Mouse (Mus musculus) small intestine, adult 2 months (tissue): Measurements from ENCODE around the gene Spata48. TPM values are rescaled to one million over a fixed set of nuclear protein-coding genes. Genes with fewer than 3 reads are reported as not detected.

Experiments
- H3K27ac ChIP-seq: fragments of 200-500 bp; 2 replicates; pipeline ENCODE4 v1.5.1; 2012; ENCODE audit warnings: low read depth, low read length, control low read depth, inconsistent platforms; ENCODE audit not compliant: insufficient read depth
- H3K27me3 ChIP-seq: fragments of 200-500 bp; 2 replicates; pipeline ENCODE4 v1.6.1; 2012; ENCODE audit warnings: mild to moderate bottlenecking, moderate library complexity, low read length, inconsistent platforms; ENCODE audit not compliant: control insufficient read depth, insufficient read depth
- H3K36me3 ChIP-seq: fragments of 200-500 bp; 2 replicates; pipeline ENCODE4 v1.6.1; 2012; ENCODE audit warnings: mild to moderate bottlenecking, low read length, control low read depth, inconsistent platforms; ENCODE audit not compliant: control insufficient read depth, insufficient read depth
- H3K4me1 ChIP-seq: fragments of 200-500 bp; 2 replicates; pipeline ENCODE4 v1.6.1; 2012; ENCODE audit warnings: low read length, inconsistent platforms, mixed read lengths; ENCODE audit not compliant: control insufficient read depth, insufficient read depth, insufficient read length
- H3K4me3 ChIP-seq: fragments of 200-500 bp; 2 replicates; pipeline ENCODE4 v1.5.1; 2012; ENCODE audit warnings: low read depth, mild to moderate bottlenecking, control low read depth, inconsistent platforms, low read length, moderate library complexity
- CTCF ChIP-seq: fragments of 200-500 bp; IDR thresholded peaks from 2 replicates; pipeline ENCODE4 v1.5.1; 2012; ENCODE audit warnings: low read depth, mild to moderate bottlenecking, control low read depth, inconsistent platforms, low read length, moderate library complexity, mixed read lengths; ENCODE audit not compliant: insufficient replicate concordance, insufficient read length; ENCODE audit errors: extremely low read depth
- POLR2A ChIP-seq: fragments of 200-500 bp; IDR thresholded peaks from 2 replicates; pipeline ENCODE4 v1.6.1; 2012; ENCODE audit warnings: low read depth, mild to moderate bottlenecking, control low read depth, inconsistent platforms, low read length, moderate library complexity
- WGBS: fragments of 180-500 bp; shearing (Covaris S2); methylation state at CpG from one replicate; pipeline ENCODE4 v1.1.7; 2018; 5-methylcytosine and 5-hydroxymethylcytosine counted together
- polyA plus RNA-seq: library from polyadenylated mRNA; depleted of rRNA; stranded (reverse); fragments of >200 nt; gene quantifications from 2 replicates; pipeline ENCODE4 v1.2.3, GENCODE M21; 2012; rRNA removed

The Spata48 gene
- not detected in 2 replicates for polyA plus RNA-seq

- TF ChIP-seq POLR2A (no peak), CTCF (peak; percentile 58)
- no peaks in the 10 kb centered on the region for H3K36me3 ChIP-seq
- peak within 1 kb of the TSS; percentile 62 for H3K4me3 ChIP-seq
- H3K27me3 ChIP-seq = no peaks in the 10 kb centered on the region
- 6% methylated on average over 66 of the region's 66 CpGs for WGBS
- H3K27ac ChIP-seq = 0 out of 2 replicates have a peak within 1 kb of the TSS, but pooled peaks have one; percentile 7
- H3K4me1 ChIP-seq = 0 out of 2 replicates have a peak, but pooled peaks cover 6% of the 10 kb centered on the region
Measured at GRCm38 (mm10) chr11:11461635-11462560, at the start of gene Spata48, which contains the start of gene Zpbp. Spata48 (plus strand) TSS chr11:11462094. Zpbp (minus strand) TSS chr11:11462408.

- WGBS = 82% methylated on average over 5 of the region's 5 CpGs
Measured at GRCm38 (mm10) chr11:11414188-11414587, 47.7 kb upstream of the Spata48 start.

DNA sequence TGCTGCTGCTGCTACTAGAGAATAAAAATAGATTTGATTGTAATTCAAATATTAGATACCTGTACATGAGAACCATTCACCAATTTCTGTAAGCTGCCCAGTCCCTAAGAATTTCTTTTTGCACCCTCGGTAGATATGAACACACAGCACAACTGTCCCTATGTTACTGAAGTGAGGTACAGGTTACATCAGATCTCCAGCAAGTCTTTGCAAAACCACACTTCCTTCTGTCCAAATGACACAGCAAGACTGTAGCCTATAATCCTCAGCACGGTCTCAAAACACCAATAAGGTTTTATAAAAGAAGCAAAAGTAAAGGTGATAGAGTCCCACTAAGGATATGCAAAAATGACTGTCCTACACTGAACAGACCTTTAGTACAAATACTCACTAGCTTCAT lies 44.5 kb upstream of the Spata48 start:
- Histone ChIP-seq H3K27ac (no peak overlapping the region), H3K4me1 (no peaks in the 10 kb centered on the region), H3K4me3 (no peak overlapping the region), H3K27me3 (no peaks in the 10 kb centered on the region), H3K36me3 (no peaks in the 10 kb centered on the region)
- WGBS = 68% methylated on average over 2 of the region's 2 CpGs
- TF ChIP-seq POLR2A (no peak), CTCF (no peak)

More at GRCm38 (mm10) chr11:11414188-11414587, 47.7 kb upstream of the Spata48 start:
- H3K27ac ChIP-seq = no peak overlapping the region
- no peaks in the 10 kb centered on the region for H3K36me3 ChIP-seq
- no peaks in the 10 kb centered on the region for H3K27me3 ChIP-seq
- H3K4me3 ChIP-seq = no peak overlapping the region
- TF ChIP-seq CTCF (no peak), POLR2A (no peak)
- H3K4me1 ChIP-seq = no peaks in the 10 kb centered on the region

- no peak for TF ChIP-seq POLR2A
- no peak for TF ChIP-seq CTCF
- Histone ChIP-seq H3K27me3 (no peaks in the 10 kb centered on the region), H3K4me3 (no peak overlapping the region), H3K36me3 (no peaks in the 10 kb centered on the region), H3K4me1 (no peaks in the 10 kb centered on the region), H3K27ac (no peak overlapping the region)
- WGBS = 38% methylated on average over 2 of the region's 2 CpGs
Measured at GRCm38 (mm10) chr11:11455037-11455436, 6.9 kb upstream of the Spata48 start.

DNA sequence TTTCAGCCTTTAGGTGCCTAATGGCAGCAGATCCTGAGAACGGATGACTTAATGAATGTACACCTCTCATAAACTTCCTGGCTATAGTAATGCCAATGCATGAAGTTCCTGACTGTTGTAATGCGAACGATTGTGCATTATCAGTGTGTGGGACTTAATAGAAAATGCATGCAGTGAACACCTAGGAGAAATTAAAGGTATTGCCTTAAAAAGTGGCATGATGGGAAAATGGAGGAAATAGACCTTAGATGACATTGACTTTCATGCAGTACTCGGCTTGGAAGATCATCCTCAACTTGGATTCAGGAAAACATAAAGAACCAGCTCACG lies 632 bp downstream of the Spata48 start:
- H3K27ac ChIP-seq = no peak overlapping the region
- 81% methylated on average over 5 of the region's 5 CpGs for WGBS

DNA sequence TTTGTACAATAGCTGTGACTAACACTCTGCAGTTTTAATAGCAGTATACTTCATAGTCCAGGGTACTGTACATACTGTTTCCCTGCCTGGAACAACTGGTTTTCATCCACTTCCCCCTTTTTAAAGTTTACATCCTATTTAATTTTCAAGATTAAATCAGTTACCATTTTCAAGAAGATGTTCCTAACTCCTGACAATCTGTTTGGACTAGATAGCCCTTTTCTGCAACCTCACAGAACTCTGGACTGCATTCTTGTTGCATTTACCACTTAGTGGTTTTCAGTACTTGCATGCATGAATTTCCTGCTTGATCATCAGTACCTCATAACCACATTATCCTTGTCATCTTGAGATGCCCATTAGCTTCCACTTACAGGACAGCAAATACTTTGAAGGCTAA lies 7.0 kb downstream of the Spata48 start:
- no peaks in the 10 kb centered on the region for H3K27me3 ChIP-seq
- H3K4me1 ChIP-seq = no peaks in the 10 kb centered on the region
- no peak overlapping the region for H3K4me3 ChIP-seq
- TF ChIP-seq CTCF = no peak
- TF ChIP-seq POLR2A = no peak
- H3K36me3 ChIP-seq = no peaks in the 10 kb centered on the region
- no peak overlapping the region for H3K27ac ChIP-seq

More for the DNA sequence above, 632 bp downstream of the Spata48 start:
- H3K4me3 ChIP-seq = peak overlapping the region; percentile 62; the same call in 1 of the 2 replicates
- H3K27me3 ChIP-seq = no peaks in the 10 kb centered on the region
- H3K4me1 ChIP-seq = 0 out of 2 replicates have a peak, but pooled peaks cover 6% of the 10 kb centered on the region
- H3K36me3 ChIP-seq = no peaks in the 10 kb centered on the region
- TF ChIP-seq POLR2A = no peak
- TF ChIP-seq CTCF = no peak

- H3K4me1 ChIP-seq = no peaks in the 10 kb centered on the region
- H3K4me3 ChIP-seq = no peak overlapping the region
- no peaks in the 10 kb centered on the region for H3K36me3 ChIP-seq
- 34% methylated on average over 8 of the region's 8 CpGs for WGBS
- no peak overlapping the region for H3K27ac ChIP-seq
- no peak for TF ChIP-seq POLR2A
- TF ChIP-seq CTCF = no peak
- no peaks in the 10 kb centered on the region for H3K27me3 ChIP-seq
Measured at GRCm38 (mm10) chr11:11484378-11484777, 22.5 kb downstream of the Spata48 start.
